Mouse (Mus musculus) left cerebral cortex, adult 2 months (tissue): ENCODE data around the gene Senp2. TPM values are rescaled to one million over a fixed set of nuclear protein-coding genes. Genes with fewer than 3 reads are reported as not detected.
A peak's percentile ranks its signal among the peaks of the same experiment; 100 is the strongest.

Experiments used
- DNase-seq, 2 experiments: peaks; one replicate each; pipeline ENCODE4 v3.0.0; 2021 to 2022; ENCODE audit warnings: low spot score in 2 of 2, mixed read lengths in 1 of 2; ENCODE audit errors: extremely low spot score in 1 of 2
- H3K27ac ChIP-seq: fragments of 200-600 bp; 2 replicates; pipeline ENCODE4 v1.8.1; 2022
- H3K4me3 ChIP-seq: fragments of 200-600 bp; 2 replicates; pipeline ENCODE4 v1.8.1; 2022
- CTCF ChIP-seq: fragments of 200-600 bp; IDR thresholded peaks from 2 replicates; pipeline ENCODE4 v1.8.1; 2022; ENCODE audit warnings: antibody characterized with exemption, mild to moderate bottlenecking, moderate library complexity
- intact Hi-C: fragments of 180-260 bp; cut with DNase I; formaldehyde crosslinking; loops from one replicate; pipeline ENCODE4 v1.15.1; 2025
- total RNA-seq, 2 experiments: library from RNA; stranded (reverse); gene quantifications; 2 replicates each; pipeline ENCODE4 v1.2.3; 2021

The Senp2 gene
- total RNA-seq, 2 experiments from 2014 or later = 94.9 to 100 TPM

- Histone ChIP-seq H3K27ac (no peak overlapping the region), H3K4me3 (no peak overlapping the region)
- no peak for DNase-seq
- TF ChIP-seq CTCF = peak; percentile 3; the same call in 1 of the 2 replicates
- intact Hi-C loops = no loop called here
Measured at GRCm38 (mm10) chr16:22071361-22071760, 62.1 kb downstream of the Senp2 start.

GRCm38 (mm10) chr16:22075067-22075466 lies 65.8 kb downstream of the Senp2 start:
- TF ChIP-seq CTCF = no peak
- no peak for DNase-seq
- intact Hi-C loops = no loop called here
- Histone ChIP-seq H3K27ac (no peak overlapping the region), H3K4me3 (no peak overlapping the region)

GRCm38 (mm10) chr16:22075829-22076619 lies 66.7 kb downstream of the Senp2 start:
- Histone ChIP-seq H3K27ac (no peak overlapping the region), H3K4me3 (no peak overlapping the region)
- intact Hi-C loops = no loop called here
- no peak for DNase-seq
- no peak for TF ChIP-seq CTCF

GRCm38 (mm10) chr16:22076620-22076941 lies 67.3 kb downstream of the Senp2 start:
- no peak for DNase-seq
- Histone ChIP-seq H3K27ac (no peak overlapping the region), H3K4me3 (no peak overlapping the region)
- no peak for TF ChIP-seq CTCF
- intact Hi-C loops = no loop called here

GRCm38 (mm10) chr16:22080125-22080710 lies 70.9 kb downstream of the Senp2 start:
- no peak for TF ChIP-seq CTCF
- H3K27ac ChIP-seq = no peak overlapping the region
- DNase-seq = no peak
- no peak overlapping the region for H3K4me3 ChIP-seq
- intact Hi-C loops = no loop called here

- no peak for TF ChIP-seq CTCF
- intact Hi-C loops = no loop called here
- Histone ChIP-seq H3K27ac (no peak overlapping the region), H3K4me3 (no peak overlapping the region)
- DNase-seq = no peak
Measured at GRCm38 (mm10) chr16:22085411-22085810, 76.1 kb downstream of the Senp2 start.

- Histone ChIP-seq H3K27ac (no peak overlapping the region), H3K4me3 (no peak overlapping the region)
- no peak for DNase-seq
- TF ChIP-seq CTCF = no peak
- intact Hi-C loops = loop anchor here (5.0 kb wide), 1 partner anchor 136 kb away; no protein-coding TSS in a partner anchor
Measured at GRCm38 (mm10) chr16:22091255-22091783, 82.0 kb downstream of the Senp2 start.

GRCm38 (mm10) chr16:22095751-22096150 lies 86.5 kb downstream of the Senp2 start:
- H3K27ac ChIP-seq = no peak overlapping the region
- no peak for DNase-seq
- no peak for TF ChIP-seq CTCF
- H3K4me3 ChIP-seq = no peak overlapping the region
- intact Hi-C loops = no loop called here

GRCm38 (mm10) chr16:22097659-22098058 lies 88.4 kb downstream of the Senp2 start:
- no peak overlapping the region for H3K27ac ChIP-seq
- H3K4me3 ChIP-seq = no peak overlapping the region
- TF ChIP-seq CTCF = no peak
- intact Hi-C loops = no loop called here
- no peak for DNase-seq

Other genes starting within 250 kb of the Senp2 start
- gene Ehhadh, start 221.7 kb upstream of the Senp2 start, total RNA-seq = 1 to 10 TPM; 1.3 to 2.0 TPM
- gene Map3k13, start 215.1 kb upstream of the Senp2 start, total RNA-seq = 10 to 100 TPM; 15.3 to 19.0 TPM
- 10 to 100 TPM; 14.0 TPM for gene Tmem41a, start 61.9 kb upstream of the Senp2 start, total RNA-seq
- gene Liph, start 13.8 kb upstream of the Senp2 start, total RNA-seq = under 1 TPM in 1 of 2 experiments, not detected in 1; 0.16 TPM
- 1 to 10 TPM; 1.7 to 1.8 TPM for gene Igf2bp2, start 153.8 kb downstream of the Senp2 start, total RNA-seq